Comparison of ENCODE assay signal across 23 mouse cellular contexts in the genomic region with DNA sequence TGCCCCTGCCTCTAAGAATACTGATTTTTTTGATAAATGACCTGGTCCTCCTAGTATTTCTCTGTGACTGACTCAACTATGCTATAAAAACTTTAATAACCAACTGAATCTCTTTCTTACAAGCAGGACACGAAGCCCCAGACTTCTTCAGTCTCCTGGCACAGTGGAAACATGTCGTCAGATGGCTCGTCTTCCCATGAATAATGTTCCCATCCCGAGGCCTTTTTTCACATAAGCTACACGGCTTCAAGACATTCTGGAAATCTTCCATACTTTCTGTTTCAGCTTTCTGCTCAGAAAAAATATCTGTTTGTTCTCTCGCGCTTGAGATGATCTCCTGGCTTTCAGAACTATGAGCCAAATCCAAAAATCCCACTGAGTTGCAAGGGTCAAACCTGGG. TPM values are rescaled to one million over a fixed set of nuclear protein-coding genes. Genes with fewer than 3 reads are reported as not detected.
A peak's percentile ranks its signal among the peaks of the same experiment; 100 is the strongest.
DNase-seq lines count a peak whose midpoint lies in the region; ATAC-seq and TF ChIP-seq lines count a peak whose summit lies in the region.
"Had no signal": no experiment of that assay in that cellular context is flagged by ENCODE, and none has a peak within 500 bp of the region (broad histone marks: within the 10 kb centered on the region; RNA-seq: fewer than 3 reads in every experiment).

No protein-coding gene starts in this region.

- no peaks in the 10 kb centered on the region for H3K27me3 ChIP-seq in forebrain, postnatal 0 days (ENCODE audit: insufficient read depth, low read length)
- no peaks in the 10 kb centered on the region for H3K27me3 ChIP-seq in forebrain, embryonic 13.5 days
- no peaks in the 10 kb centered on the region for H3K27me3 ChIP-seq in heart, adult 2 months (ENCODE audit: control insufficient read depth, insufficient read depth, low read length)
- H3K27me3 ChIP-seq: embryonic facial prominence, embryonic 13.5 days; embryonic facial prominence, embryonic 15.5 days; forebrain, embryonic 12.5 days; forebrain, embryonic 15.5 days had no signal

- H3K79me2 ChIP-seq in heart, adult 2 months (replicated peaks; ENCODE audit: control insufficient read depth, insufficient read depth, low read length) = no peaks in the 10 kb centered on the region

- no peak for TF ChIP-seq CTCF in forebrain, postnatal 0 days (IDR thresholded peaks at IDR 0.05; ENCODE audit: low read depth)
- no peak for TF ChIP-seq CTCF in heart, adult 2 months (IDR thresholded peaks at IDR 0.05)
- TF ChIP-seq CTCF in layer of hippocampus, adult 2 months (conservative IDR thresholded peaks at IDR 0.05) = no peak

- H3K36me3 ChIP-seq in forebrain, postnatal 0 days (ENCODE audit: insufficient read depth) = peaks cover 60% of the 10 kb centered on the region
- H3K36me3 ChIP-seq in forebrain, embryonic 13.5 days (ENCODE audit: poor library complexity, severe bottlenecking) = peaks cover 87% of the 10 kb centered on the region
- peaks cover 9% of the 10 kb centered on the region for H3K36me3 ChIP-seq in heart, adult 2 months (ENCODE audit: control insufficient read depth, insufficient read depth, low read length)

- H3K27ac ChIP-seq in forebrain, postnatal 0 days (ENCODE audit: low read depth, low read length) = no peak overlapping the region
- no peak overlapping the region for H3K27ac ChIP-seq in forebrain, embryonic 13.5 days
- no peak overlapping the region for H3K27ac ChIP-seq in heart, adult 2 months
- H3K27ac ChIP-seq in layer of hippocampus, adult 2 months = peak overlapping the region; percentile 67; the same call in 1 of the 2 replicates
- H3K27ac ChIP-seq: embryonic facial prominence, embryonic 13.5 days; embryonic facial prominence, embryonic 15.5 days; forebrain, embryonic 10.5 days; forebrain, embryonic 12.5 days; forebrain, embryonic 15.5 days had no signal

- TF ChIP-seq POLR2A in heart, adult 2 months (IDR thresholded peaks at IDR 0.05; ENCODE audit: insufficient read depth, low read depth, low read length) = no peak

- no peaks in the 10 kb centered on the region for H3K4me1 ChIP-seq in forebrain, postnatal 0 days (ENCODE audit: insufficient read depth)
- H3K4me1 ChIP-seq in forebrain, embryonic 13.5 days = no peaks in the 10 kb centered on the region
- H3K4me1 ChIP-seq in heart, adult 2 months (ENCODE audit: control insufficient read depth, insufficient read depth, low read length) = no peaks in the 10 kb centered on the region
- H3K4me1 ChIP-seq: embryonic facial prominence, embryonic 13.5 days; embryonic facial prominence, embryonic 15.5 days; forebrain, embryonic 10.5 days; forebrain, embryonic 12.5 days; forebrain, embryonic 15.5 days had no signal

- WGBS in forebrain, postnatal 0 days = 66% methylated on average over 7 of the region's 7 CpGs
- 93% methylated on average over 7 of the region's 7 CpGs for WGBS in forebrain, embryonic 13.5 days
- WGBS in heart, adult 2 months = 89% methylated on average over 7 of the region's 7 CpGs

- H3K9ac ChIP-seq in forebrain, postnatal 0 days = no peak overlapping the region
- H3K9ac ChIP-seq in forebrain, embryonic 13.5 days = no peak overlapping the region
- no peak overlapping the region for H3K9ac ChIP-seq in heart, adult 2 months (ENCODE audit: low read depth, low read length)
- H3K9ac ChIP-seq: embryonic facial prominence, embryonic 13.5 days; embryonic facial prominence, embryonic 15.5 days; forebrain, embryonic 12.5 days; forebrain, embryonic 15.5 days had no signal

- no peak overlapping the region for H3K4me3 ChIP-seq in forebrain, postnatal 0 days (ENCODE audit: low read depth, low read length)
- H3K4me3 ChIP-seq in forebrain, embryonic 13.5 days = no peak overlapping the region
- H3K4me3 ChIP-seq in heart, adult 2 months = no peak overlapping the region
- no peak overlapping the region for H3K4me3 ChIP-seq in layer of hippocampus, adult 2 months
- H3K4me3 ChIP-seq: embryonic facial prominence, embryonic 13.5 days; embryonic facial prominence, embryonic 15.5 days; erythroblast, embryonic 14.5 days; forebrain, embryonic 10.5 days; forebrain, embryonic 12.5 days; forebrain, embryonic 15.5 days had no signal

- no peak overlapping the region for H3K4me2 ChIP-seq in forebrain, postnatal 0 days (ENCODE audit: low read depth)
- H3K4me2 ChIP-seq in forebrain, embryonic 13.5 days = no peak overlapping the region
- H3K4me2 ChIP-seq: embryonic facial prominence, embryonic 13.5 days; embryonic facial prominence, embryonic 15.5 days; forebrain, embryonic 12.5 days; forebrain, embryonic 15.5 days had no signal

- no peaks in the 10 kb centered on the region for H3K9me3 ChIP-seq in forebrain, postnatal 0 days (ENCODE audit: low read length)
- H3K9me3 ChIP-seq in forebrain, embryonic 13.5 days (replicated peaks) = no peaks in the 10 kb centered on the region
- H3K9me3 ChIP-seq: embryonic facial prominence, embryonic 13.5 days; embryonic facial prominence, embryonic 15.5 days; forebrain, embryonic 10.5 days; forebrain, embryonic 12.5 days; forebrain, embryonic 15.5 days had no signal

- ATAC-seq in forebrain, postnatal 0 days = no peak
- ATAC-seq in forebrain, embryonic 13.5 days = no peak
- ATAC-seq: forebrain, embryonic 15.5 days had no signal

- intact Hi-C loops in heart, adult 2 months (cut with DNase I) = no loop called here

- TF ChIP-seq EP300 in heart, adult 2 months (IDR thresholded peaks at IDR 0.05; ENCODE audit: insufficient read depth, low read depth, low read length) = no peak

- DNase-seq in forebrain, postnatal 0 days = peak; percentile 11
- peak; percentile 66 for DNase-seq in heart, adult 11 months
- DNase-seq in heart, adult 2 months = no peak
- DNase-seq in layer of hippocampus, adult 2 months (ENCODE audit: low spot score in 2 of 2) = peak in 1 of 2 experiments; percentile 53
- DNase-seq in layer of hippocampus, postnatal 10 days (ENCODE audit: low spot score in 2 of 2) = no peak
- peak; percentile 53 for DNase-seq in brain, adult 2 months (ENCODE audit: low read depth, low spot score)
- DNase-seq in c-Kit-positive CD71-positive TER-119-positive erythroid progenitor cells, embryonic 14.5 days (ENCODE audit: low spot score) = no peak
- DNase-seq: adrenal gland, adult 2 months; adrenal gland, postnatal 10 days; adrenal gland, postnatal 25 days; cerebellum, adult 11 months; cerebellum, adult 18-20 months; cerebellum, adult 8-10 months; cerebellum, postnatal 10 days; cerebellum, postnatal 36 days; embryo, embryonic 11 days had no signal

RNA-seq across cellular contexts. Expression of a gene that starts 38.8 kb away (rescaled TPM):
- total RNA-seq in forebrain, postnatal 0 days (2014; rRNA removed) = 60.4 and 74.8 TPM in 2 replicates
- 22.2 and 27.4 TPM in 2 replicates for polyA plus RNA-seq in forebrain, postnatal 0 days (2015; fragmentation: Nextera tagmentation; extraction: Ambion mirVana)
- polyA plus RNA-seq in forebrain, embryonic 13.5 days (2015; fragmentation: Nextera tagmentation; extraction: Ambion mirVana) = 44.8 and 46.3 TPM in 2 replicates
- 10 to 100 TPM; 23.7 to 25.9 TPM for total RNA-seq in heart, adult 2 months (2021)
- 22.9 and 43.2 TPM in 2 replicates for polyA plus RNA-seq in heart, adult 2 months (2012; rRNA removed)
- 100 to 1,000 TPM in 1 of 2 experiments, 10 to 100 TPM in 1; 80.8 to 101 TPM for total RNA-seq in layer of hippocampus, adult 2 months (2021)
- 10 to 100 TPM; 93.0 to 99.9 TPM for total RNA-seq in layer of hippocampus, postnatal 10 days (2021)

RNA-seq across cellular contexts. Expression of a gene that starts 53.9 kb away (rescaled TPM):
- 17.1 and 18.3 TPM in 2 replicates for total RNA-seq in forebrain, postnatal 0 days (2014; rRNA removed)
- polyA plus RNA-seq in forebrain, postnatal 0 days (2015; fragmentation: Nextera tagmentation; extraction: Ambion mirVana) = 5.7 and 7.2 TPM in 2 replicates
- 15.5 and 15.9 TPM in 2 replicates for polyA plus RNA-seq in forebrain, embryonic 13.5 days (2015; fragmentation: Nextera tagmentation; extraction: Ambion mirVana)
- total RNA-seq in heart, adult 2 months (2021) = 10 to 100 TPM; 14.6 to 19.4 TPM
- polyA plus RNA-seq in heart, adult 2 months (2012; rRNA removed) = 19.9 and 22.0 TPM in 2 replicates
- total RNA-seq in layer of hippocampus, adult 2 months (2021) = 10 to 100 TPM; 13.7 to 15.5 TPM
- total RNA-seq in layer of hippocampus, postnatal 10 days (2021) = 10 to 100 TPM; 27.1 to 28.0 TPM

Comparison
In these comparisons a context has a peak if more than half of its experiments do, and no peak if none do; other contexts are left out.
1. DNase-seq: peak in forebrain, postnatal 0 days (single experiment), heart, adult 11 months (single experiment) and brain, adult 2 months (single experiment); none in heart, adult 2 months (0 of 2), layer of hippocampus, postnatal 10 days (0 of 2) and c-Kit-positive CD71-positive TER-119-positive erythroid progenitor cells, embryonic 14.5 days (single experiment).